Mouse (Mus musculus) lung, postnatal 0 days (tissue): ENCODE data around the gene Ppm1j.

Experiments
- CTCF ChIP-seq: IDR thresholded peaks from 2 replicates; pipeline ENCODE4 v1.5.1; 2016; ENCODE audit warnings: antibody characterized with exemption, mild to moderate bottlenecking
- EP300 ChIP-seq: IDR thresholded peaks from 2 replicates; pipeline ENCODE4 v1.6.1; 2016; ENCODE audit warnings: antibody characterized with exemption, mild to moderate bottlenecking, control low read depth

DNA sequence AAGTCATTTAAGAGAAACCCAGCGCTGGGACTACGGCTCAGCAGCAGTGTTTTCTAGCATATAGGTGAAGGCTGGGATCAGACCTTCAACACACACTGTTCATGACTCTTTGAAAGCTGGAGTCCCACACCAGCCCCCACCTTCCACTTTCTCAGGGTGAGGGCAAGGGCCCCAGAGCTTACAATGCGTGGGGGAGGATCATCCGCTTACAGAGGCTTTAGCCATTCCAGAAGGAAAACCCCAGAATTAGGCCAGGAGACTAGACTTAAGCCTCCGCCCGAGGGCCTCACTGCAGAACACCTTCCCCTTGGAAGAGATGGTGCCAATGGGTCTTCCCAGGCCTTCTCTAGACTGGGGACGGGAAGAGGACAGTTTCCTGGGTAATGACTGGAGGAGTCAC is 7.6 kb upstream of the Ppm1j start:
- no peak for TF ChIP-seq EP300
- no peak for TF ChIP-seq CTCF
